Mouse (Mus musculus) MEL (cell line): ENCODE results near the gene Tnfaip3. TPM values are rescaled to one million over a fixed set of nuclear protein-coding genes. Genes with fewer than 3 reads are reported as not detected.

ENCODE experiments used
- DNase-seq: peaks from one replicate; pipeline ENCODE4 v3.0.0; 2011; ENCODE audit warnings: low read depth, low spot score
- H3K27ac ChIP-seq: 2 replicates; pipeline ENCODE4 v1.5.1; 2012; ENCODE audit warnings: low read depth, mild to moderate bottlenecking, control low read depth, low read length, moderate library complexity; ENCODE audit not compliant: control insufficient read depth
- H3K27me3 ChIP-seq, 2 experiments: fragments of 150-350 bp in 1 of 2; sonication (generic) in 1 of 2; 2 replicates each; pipeline ENCODE4 v1.6.1; 2012; ENCODE audit warnings: low read length in 2 of 2, mild to moderate bottlenecking in 2 of 2, improper control_type of control experiment in 1 of 2, moderate library complexity in 1 of 2; ENCODE audit not compliant: insufficient read depth in 2 of 2, control insufficient read depth in 1 of 2
- H3K36me3 ChIP-seq, 2 experiments: 2 replicates each; pipeline ENCODE4 v1.6.1; 2012 to 2014; ENCODE audit warnings: low read length in 2 of 2, improper control_type of control experiment in 1 of 2, inconsistent platforms in 1 of 2, mild to moderate bottlenecking in 1 of 2; ENCODE audit not compliant: insufficient read depth in 2 of 2, control insufficient read depth in 1 of 2
- H3K4me1 ChIP-seq, 2 experiments: fragments of 150-350 bp in 1 of 2; sonication (generic) in 1 of 2; 2 replicates each; pipeline ENCODE4 v1.6.1; 2012; ENCODE audit warnings: low read length in 2 of 2, improper control_type of control experiment in 1 of 2, mild to moderate bottlenecking in 1 of 2; ENCODE audit not compliant: insufficient read depth in 2 of 2, control insufficient read depth in 1 of 2
- H3K4me3 ChIP-seq, 2 experiments: fragments of 150-350 bp in 1 of 2; sonication (generic) in 1 of 2; 2 replicates each; pipeline ENCODE4 v1.5.1; 2012; ENCODE audit warnings: low read depth in 2 of 2, low read length in 2 of 2, mild to moderate bottlenecking in 2 of 2, moderate library complexity in 2 of 2, control low read depth in 1 of 2, improper control_type of control experiment in 1 of 2; ENCODE audit not compliant: control insufficient read depth in 1 of 2, insufficient read depth in 1 of 2
- H3K79me2 ChIP-seq: 2 replicates; pipeline ENCODE4 v1.6.1; 2012; ENCODE audit warnings: mild to moderate bottlenecking, low read length, moderate library complexity; ENCODE audit not compliant: control insufficient read depth, poor library complexity, insufficient read depth
- H3K9ac ChIP-seq: 2 replicates; pipeline ENCODE4 v1.6.1; 2012; ENCODE audit warnings: low read depth, mild to moderate bottlenecking, control low read depth, low read length, moderate library complexity; ENCODE audit not compliant: control insufficient read depth, poor library complexity, severe bottlenecking
- H3K9me3 ChIP-seq: fragments of 150-350 bp; sonication (generic); replicated peaks from 2 replicates; pipeline ENCODE4 v1.6.1; 2012; ENCODE audit warnings: mild to moderate bottlenecking, low read length, improper control_type of control experiment, moderate library complexity; ENCODE audit not compliant: insufficient read depth
- CHD1 ChIP-seq: IDR thresholded peaks from 2 replicates; pipeline ENCODE4 v1.6.1; 2012; ENCODE audit warnings: low read depth, mild to moderate bottlenecking, inconsistent platforms, low read length, improper control_type of control experiment
- CHD2 ChIP-seq: IDR thresholded peaks from 2 replicates; pipeline ENCODE4 v1.6.1; 2011; ENCODE audit warnings: low read length, improper control_type of control experiment
- E2F4 ChIP-seq: IDR thresholded peaks from 2 replicates; pipeline ENCODE4 v1.6.1; 2011; ENCODE audit warnings: low read depth, low read length, improper control_type of control experiment, borderline replicate concordance
- EP300 ChIP-seq, 2 experiments: IDR thresholded peaks; 2 replicates each; pipeline ENCODE4 v1.6.1; 2011; ENCODE audit warnings: improper control_type of control experiment in 2 of 2, low read length in 2 of 2, low read depth in 1 of 2, mild to moderate bottlenecking in 1 of 2
- GABPA ChIP-seq: IDR thresholded peaks from 2 replicates; pipeline ENCODE4 v1.6.1; 2012; ENCODE audit warnings: low read depth, mild to moderate bottlenecking, inconsistent platforms, low read length, improper control_type of control experiment, moderate library complexity
- HCFC1 ChIP-seq: IDR thresholded peaks from 2 replicates; pipeline ENCODE4 v1.6.1; 2012; ENCODE audit warnings: low read depth, mild to moderate bottlenecking, inconsistent platforms, low read length, improper control_type of control experiment, moderate library complexity
- MYB ChIP-seq: IDR thresholded peaks from 2 replicates; pipeline ENCODE4 v1.6.1; 2011; ENCODE audit warnings: mild to moderate bottlenecking, low read depth, low read length, improper control_type of control experiment
- POLR2A ChIP-seq, 2 experiments: IDR thresholded peaks; 2 replicates each; pipeline ENCODE4 v1.6.1; 2011 to 2012; ENCODE audit warnings: low read length in 2 of 2, mild to moderate bottlenecking in 2 of 2, control low read depth in 1 of 2, improper control_type of control experiment in 1 of 2, low read depth in 1 of 2, moderate library complexity in 1 of 2; ENCODE audit not compliant: control insufficient read depth in 1 of 2, insufficient read depth in 1 of 2, poor library complexity in 1 of 2
- SMC3 ChIP-seq: IDR thresholded peaks from 2 replicates; pipeline ENCODE4 v1.6.1; 2011; ENCODE audit warnings: low read depth, low read length, improper control_type of control experiment
- TBP ChIP-seq: IDR thresholded peaks from 2 replicates; pipeline ENCODE4 v1.8.0; 2011; ENCODE audit warnings: low read depth, low read length, improper control_type of control experiment
- UBTF ChIP-seq: IDR thresholded peaks from 2 replicates; pipeline ENCODE4 v1.6.1; 2012; ENCODE audit warnings: low read depth, mild to moderate bottlenecking, inconsistent platforms, low read length, improper control_type of control experiment, moderate library complexity, borderline replicate concordance; ENCODE audit not compliant: insufficient read depth
- USF1 ChIP-seq: IDR thresholded peaks from 2 replicates; pipeline ENCODE4 v1.6.1; 2014; ENCODE audit warnings: low read depth, mild to moderate bottlenecking, inconsistent platforms, low read length, improper control_type of control experiment, moderate library complexity
- ZKSCAN1 ChIP-seq: IDR thresholded peaks from 2 replicates; pipeline ENCODE4 v1.6.1; 2012; ENCODE audit warnings: low read depth, mild to moderate bottlenecking, inconsistent platforms, low read length, improper control_type of control experiment, moderate library complexity
- ZMIZ1 ChIP-seq: IDR thresholded peaks from 2 replicates; pipeline ENCODE4 v1.6.1; 2012; ENCODE audit warnings: low read depth, mild to moderate bottlenecking, inconsistent platforms, low read length, improper control_type of control experiment, moderate library complexity
- polyA plus RNA-seq, 2 experiments: library from polyadenylated mRNA; stranded (reverse) in 1 of 2; unstranded in 1 of 2; fragments of >175 nt in 1 of 2; fragments of >200 nt in 1 of 2; gene quantifications; 2 replicates each; pipeline versions ENCODE4 v1.2.1 to v1.2.4; 2012; ENCODE audit warnings: low replicate concordance in 2 of 2, low read depth in 1 of 2; ENCODE audit not compliant: insufficient read length in 2 of 2, insufficient read depth in 1 of 2, missing spikeins in 1 of 2
- total RNA-seq: library from RNA; depleted of rRNA; stranded (reverse); fragments of 300-350 nt; gene quantifications from 2 replicates; pipeline ENCODE4 v1.2.3, GENCODE M21; 2012

Tnfaip3 gene
- total and polyA plus RNA-seq, 3 experiments = 0.38 to 0.54 TPM; not detected in 1

DNA sequence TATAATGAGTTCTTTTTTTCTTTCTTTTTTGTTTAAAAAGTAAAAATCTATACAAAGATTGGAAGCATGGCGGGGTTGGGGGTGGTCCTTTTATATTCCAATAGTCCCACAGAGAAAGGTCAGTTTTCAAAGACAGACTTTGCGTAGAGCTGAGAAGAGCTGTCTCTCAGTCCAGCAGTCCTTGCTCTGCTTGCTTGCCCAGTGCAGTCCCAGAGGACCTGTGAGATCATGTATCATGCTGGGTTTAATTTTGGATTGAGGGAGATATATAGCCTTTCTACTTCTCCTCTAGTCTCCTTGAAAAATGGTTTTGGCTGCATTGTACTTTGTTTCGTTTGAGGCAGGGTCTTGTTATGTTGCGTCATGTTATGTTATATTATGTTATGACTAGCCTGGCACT, 49.9 kb downstream of the Tnfaip3 start:
- H3K9me3 ChIP-seq = no peaks in the 10 kb centered on the region
- H3K27ac ChIP-seq = no peak overlapping the region
- H3K79me2 ChIP-seq = no peaks in the 10 kb centered on the region
- H3K27me3 ChIP-seq = peaks cover 1 to 4% of the 10 kb centered on the region in 2 experiments; a peak in 3 of 4 replicates
- DNase-seq = no peak
- no peaks in the 10 kb centered on the region for H3K36me3 ChIP-seq
- no peak overlapping the region for H3K9ac ChIP-seq
- H3K4me3 ChIP-seq = no peak overlapping the region
- no peak for TF ChIP-seq HCFC1
- TF ChIP-seq CHD1 = no peak
- no peak for TF ChIP-seq EP300 (IDR thresholded peaks at IDR 0.05; ENCODE audit: low read depth in 1 of 2, low read length in 2 of 2)
- TF ChIP-seq E2F4 = no peak
- TF ChIP-seq ZMIZ1 = no peak
- TF ChIP-seq CHD2 = no peak
- no peaks in the 10 kb centered on the region for H3K4me1 ChIP-seq

DNA sequence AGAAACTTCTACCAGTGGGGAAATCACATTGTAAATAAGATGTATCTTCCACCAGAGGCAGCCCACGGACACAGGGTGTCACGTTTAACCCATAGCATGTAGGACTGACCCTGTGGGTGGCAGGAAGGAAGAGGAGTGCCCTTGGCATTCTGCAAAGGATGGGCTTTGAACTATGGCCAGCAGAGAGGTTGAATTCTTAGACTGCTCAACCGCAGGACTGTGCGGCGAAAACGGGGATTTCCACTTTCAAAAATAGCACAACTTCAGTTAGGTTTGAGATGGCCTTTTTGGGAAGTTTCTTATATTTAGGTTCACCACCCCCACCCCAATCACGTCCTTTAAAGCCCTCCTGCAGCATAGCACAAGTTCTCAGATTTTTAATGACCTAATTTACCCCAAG, 50.6 kb downstream of the Tnfaip3 start:
- DNase-seq = no peak
- Histone ChIP-seq H3K36me3 (no peaks in the 10 kb centered on the region), H3K27ac (no peak overlapping the region), H3K9me3 (no peaks in the 10 kb centered on the region), H3K9ac (no peak overlapping the region), H3K4me1 (no peaks in the 10 kb centered on the region), H3K4me3 (no peak overlapping the region), H3K79me2 (no peaks in the 10 kb centered on the region), H3K27me3 (peaks cover 1 to 7% of the 10 kb centered on the region in 2 experiments; a peak in 3 of 4 replicates)
- TF ChIP-seq MYB (no peak), ZKSCAN1 (no peak), SMC3 (no peak), TBP (no peak), POLR2A (IDR thresholded peaks at IDR 0.05; ENCODE audit: control insufficient read depth in 1 of 2, insufficient read depth in 1 of 2, low read depth in 1 of 2, low read length in 2 of 2, poor library complexity in 1 of 2) (no peak), GABPA (no peak), USF1 (no peak), CHD1 (no peak)

GRCm38 (mm10) chr10:18959777-18960492, 55.5 kb downstream of the Tnfaip3 start:
- Histone ChIP-seq H3K36me3 (no peaks in the 10 kb centered on the region), H3K9me3 (no peaks in the 10 kb centered on the region), H3K27ac (no peak overlapping the region), H3K9ac (no peak overlapping the region), H3K79me2 (no peaks in the 10 kb centered on the region), H3K4me3 (no peak overlapping the region), H3K27me3 (peaks cover 2 to 11% of the 10 kb centered on the region in 2 experiments; a peak in 3 of 4 replicates), H3K4me1 (no peaks in the 10 kb centered on the region)
- TF ChIP-seq E2F4 (no peak), UBTF (no peak)
- no peak for DNase-seq
